Mouse (Mus musculus) regulatory T cell (primary cell): ENCODE data around the gene Tfcp2.
"Not testable (repeated sequence)": the region's sequence is repeated elsewhere in the genome, so short reads cannot be mapped to it uniquely, and the experiment has no call there.

Experiments
- in situ Hi-C: fragments of 300-600 bp; cut with MboI, MseI; formaldehyde crosslinking; loops from one replicate; pipeline ENCODE4 v1.15.1; 2025; ENCODE audit warnings: high pct_unique_total_duplicates

Gene Tfcp2

GRCm38 (mm10) chr15:100557705-100558433 is 6.1 kb upstream of the Tfcp2 start:
- in situ Hi-C loops, result no loop called here

GRCm38 (mm10) chr15:100556378-100556777 is 4.6 kb upstream of the Tfcp2 start:
- in situ Hi-C loops, result no loop called here

GRCm38 (mm10) chr15:100555965-100556364 is 4.2 kb upstream of the Tfcp2 start:
- in situ Hi-C loops, result no loop called here

GRCm38 (mm10) chr15:100550280-100550679 is 1.5 kb downstream of the Tfcp2 start:
- in situ Hi-C loops, result loop anchor here (5.0 kb wide), 1 partner anchor 127 kb away; no protein-coding TSS in a partner anchor

- in situ Hi-C loops, result not testable (repeated sequence)
Observed at GRCm38 (mm10) chr15:100543651-100544030, 8.2 kb downstream of the Tfcp2 start.

- in situ Hi-C loops, result not testable (repeated sequence)
Observed at GRCm38 (mm10) chr15:100542876-100543650, 8.7 kb downstream of the Tfcp2 start.

- in situ Hi-C loops, result no loop called here
Observed at GRCm38 (mm10) chr15:100541426-100541825, 10.4 kb downstream of the Tfcp2 start.

GRCm38 (mm10) chr15:100541001-100541400 is 10.8 kb downstream of the Tfcp2 start:
- in situ Hi-C loops, result not testable (repeated sequence)

GRCm38 (mm10) chr15:100539411-100539810 is 12.4 kb downstream of the Tfcp2 start:
- in situ Hi-C loops, result loop anchor here (5.0 kb wide), 1 partner anchor 38 kb away; no protein-coding TSS in a partner anchor

GRCm38 (mm10) chr15:100537913-100538312 is 13.9 kb downstream of the Tfcp2 start:
- in situ Hi-C loops, result loop anchor here (5.0 kb wide), 1 partner anchor 39 kb away; no protein-coding TSS in a partner anchor

- in situ Hi-C loops, result loop anchor here (10.0 kb wide), 1 partner anchor 163 kb away; the partner anchor contains the start of gene Higd1c
Observed at GRCm38 (mm10) chr15:100527900-100528299, 23.9 kb downstream of the Tfcp2 start.

GRCm38 (mm10) chr15:100525405-100525804 is 26.4 kb downstream of the Tfcp2 start:
- in situ Hi-C loops, result loop anchor here (10.0 kb wide), 1 partner anchor 161 kb away; the partner anchor contains the start of gene Higd1c

GRCm38 (mm10) chr15:100520306-100520705 is 31.5 kb downstream of the Tfcp2 start:
- in situ Hi-C loops, result loop anchor here (10.0 kb wide), 1 partner anchor 156 kb away; the partner anchor contains the start of gene Higd1c

GRCm38 (mm10) chr15:100515121-100515520 is 36.7 kb downstream of the Tfcp2 start:
- in situ Hi-C loops, result no loop called here

GRCm38 (mm10) chr15:100513387-100513786 is 38.4 kb downstream of the Tfcp2 start:
- in situ Hi-C loops, result no loop called here

- in situ Hi-C loops, result no loop called here
Observed at GRCm38 (mm10) chr15:100510072-100510471, 41.7 kb downstream of the Tfcp2 start.

- in situ Hi-C loops, result no loop called here
Observed at GRCm38 (mm10) chr15:100508454-100509167, 43.2 kb downstream of the Tfcp2 start.

- in situ Hi-C loops, result loop anchor here (10.0 kb wide), 1 partner anchor 1245 kb away; the partner anchor contains the start of gene Krt71
Observed at GRCm38 (mm10) chr15:100499506-100499905, 52.3 kb downstream of the Tfcp2 start.

- in situ Hi-C loops, result loop anchor here (10.0 kb wide), 1 partner anchor 1250 kb away; the partner anchor contains the start of gene Krt71
Observed at GRCm38 (mm10) chr15:100495102-100495501, 56.7 kb downstream of the Tfcp2 start, which contains the start of gene Csrnp2. Gene Csrnp2, minus strand, starts transcription at chr15:100495488.

GRCm38 (mm10) chr15:100494647-100495046 is 57.2 kb downstream of the Tfcp2 start:
- in situ Hi-C loops, result loop anchor here (10.0 kb wide), 1 partner anchor 1250 kb away; the partner anchor contains the start of gene Krt71

GRCm38 (mm10) chr15:100491966-100492365 is 59.8 kb downstream of the Tfcp2 start:
- in situ Hi-C loops, result loop anchor here (10.0 kb wide), 1 partner anchor 1253 kb away; the partner anchor contains the start of gene Krt71
